9 mouse cellular contexts compared by ENCODE assay signal in the genomic region with DNA sequence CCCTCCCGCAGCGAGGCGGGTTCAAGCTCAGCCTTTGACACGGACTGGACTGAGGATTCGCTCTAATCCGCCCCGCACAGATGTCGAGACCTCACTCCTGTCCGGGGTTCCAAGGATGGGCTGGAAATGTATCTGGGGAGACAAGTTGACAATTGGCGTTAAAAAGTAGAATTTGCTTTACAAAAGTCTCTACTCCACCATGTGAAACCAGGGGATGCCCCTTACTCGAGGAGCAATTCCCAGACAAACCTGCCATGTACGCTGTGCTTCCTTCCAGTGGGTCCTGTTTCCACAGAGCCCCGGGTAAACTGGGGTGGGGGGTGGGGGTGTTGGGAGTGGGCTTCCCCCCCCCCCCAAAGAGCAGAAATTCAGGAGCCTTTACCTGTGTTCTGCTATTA. TPM values are rescaled to one million over a fixed set of nuclear protein-coding genes. Genes with fewer than 3 reads are reported as not detected.
A peak's percentile ranks its signal among the peaks of the same experiment; 100 is the strongest.
DNase-seq lines count a peak whose midpoint lies in the region; ATAC-seq and TF ChIP-seq lines count a peak whose summit lies in the region.
"Had no signal": no experiment of that assay in that cellular context is flagged by ENCODE, and none has a peak within 500 bp of the region (broad histone marks: within the 10 kb centered on the region; RNA-seq: fewer than 3 reads in every experiment).

No protein-coding gene starts in this region.

- under 1% methylated on average over 13 of the region's 13 CpGs for WGBS in heart, embryonic 12.5 days
- 1% methylated on average over 13 of the region's 13 CpGs for WGBS in hindbrain, embryonic 11.5 days
- under 1% methylated on average over 13 of the region's 13 CpGs for WGBS in midbrain, embryonic 13.5 days

- peaks cover 65% of the 10 kb centered on the region for H3K27me3 ChIP-seq in heart, embryonic 12.5 days (replicated peaks)
- peaks cover 17% of the 10 kb centered on the region for H3K27me3 ChIP-seq in hindbrain, embryonic 11.5 days (ENCODE audit: control insufficient read depth, insufficient read depth, low read length)
- H3K27me3 ChIP-seq in midbrain, embryonic 13.5 days: peaks cover 57% of the 10 kb centered on the region

- H3K9me3 ChIP-seq in heart, embryonic 12.5 days (replicated peaks): no peaks in the 10 kb centered on the region
- H3K9me3 ChIP-seq in ES-E14 (ENCODE audit: control insufficient read depth, insufficient read depth, low read depth, low read length): no peaks in the 10 kb centered on the region
- no peaks in the 10 kb centered on the region for H3K9me3 ChIP-seq in hindbrain, embryonic 11.5 days (ENCODE audit: control insufficient read depth, low read length)
- H3K9me3 ChIP-seq in midbrain, embryonic 13.5 days: no peaks in the 10 kb centered on the region; the same call in 1 of the 2 replicates

- in situ Hi-C loops in ES-E14 (cut with MboI; ENCODE audit: low sequenced_read_pairs in 2 of 2, unreplicated experiment in 2 of 2): no loop called here

- peak overlapping the region; percentile 71 for H3K4me3 ChIP-seq in heart, embryonic 12.5 days
- H3K4me3 ChIP-seq in ES-E14 (ENCODE audit: insufficient read depth in 1 of 2, low read depth in 1 of 2, low read length in 2 of 2, poor library complexity in 1 of 2, severe bottlenecking in 1 of 2): peak overlapping the region; percentile 65 to 70
- H3K4me3 ChIP-seq in hindbrain, embryonic 11.5 days (ENCODE audit: low read depth, low read length): peak overlapping the region; percentile 61
- peak overlapping the region; percentile 62 for H3K4me3 ChIP-seq in midbrain, embryonic 13.5 days (replicated peaks)

- peaks cover 19% of the 10 kb centered on the region for H3K4me1 ChIP-seq in heart, embryonic 12.5 days (replicated peaks)
- H3K4me1 ChIP-seq in ES-E14 (ENCODE audit: control insufficient read depth in 2 of 2, insufficient read depth in 2 of 2, low read length in 2 of 2, poor library complexity in 1 of 2): no peaks in the 10 kb centered on the region
- 0 out of 2 replicates have a peak, but pooled peaks cover 2% of the 10 kb centered on the region for H3K4me1 ChIP-seq in hindbrain, embryonic 11.5 days (replicated peaks; ENCODE audit: control insufficient read depth, insufficient read depth, low read length)
- peaks cover 30% of the 10 kb centered on the region for H3K4me1 ChIP-seq in midbrain, embryonic 13.5 days (replicated peaks)

- peak overlapping the region; percentile 69 for H3K9ac ChIP-seq in heart, embryonic 12.5 days
- 0 out of 2 replicates have a peak overlapping the region, but pooled peaks have one; percentile 30 for H3K9ac ChIP-seq in ES-E14 (ENCODE audit: insufficient read depth, low read depth, low read length, poor library complexity, severe bottlenecking)
- peak overlapping the region; percentile 53; the same call in 1 of the 2 replicates for H3K9ac ChIP-seq in hindbrain, embryonic 11.5 days (ENCODE audit: low read depth, low read length)
- peak overlapping the region; percentile 63 for H3K9ac ChIP-seq in midbrain, embryonic 13.5 days (replicated peaks)

- no peaks in the 10 kb centered on the region for H3K36me3 ChIP-seq in heart, embryonic 12.5 days
- no peaks in the 10 kb centered on the region for H3K36me3 ChIP-seq in ES-E14 (ENCODE audit: control insufficient read depth, insufficient read depth, low read length, poor library complexity, severe bottlenecking)
- no peaks in the 10 kb centered on the region for H3K36me3 ChIP-seq in hindbrain, embryonic 11.5 days (ENCODE audit: control insufficient read depth, insufficient read depth, low read length)
- H3K36me3 ChIP-seq in midbrain, embryonic 13.5 days: no peaks in the 10 kb centered on the region

- no peak for DNase-seq in heart, adult 8-10 months (ENCODE audit: low spot score)
- DNase-seq in ES-E14 (ENCODE audit: low read depth, low spot score): no peak
- peak; percentile 59 for DNase-seq in hindbrain, embryonic 11.5 days (ENCODE audit: low spot score)
- DNase-seq in right cerebral cortex, postnatal 4 days: no peak
- no peak for DNase-seq in cerebellum, postnatal 14 days
- DNase-seq in lung, postnatal 25 days (ENCODE audit: low spot score): no peak
- DNase-seq: kidney, adult 2 months had no signal

- peak overlapping the region; percentile 91 for H3K4me2 ChIP-seq in heart, embryonic 12.5 days
- H3K4me2 ChIP-seq in hindbrain, embryonic 11.5 days (replicated peaks; ENCODE audit: low read depth, low read length): peak overlapping the region; percentile 81
- H3K4me2 ChIP-seq in midbrain, embryonic 13.5 days (replicated peaks): peak overlapping the region; percentile 73

- ATAC-seq in heart, embryonic 12.5 days (ENCODE audit: insufficient number of reproducible peaks, low FRiP score): no peak
- no peak for ATAC-seq in hindbrain, embryonic 11.5 days (ENCODE audit: low FRiP score)
- ATAC-seq in midbrain, embryonic 13.5 days: no peak

- no peak overlapping the region for H3K27ac ChIP-seq in heart, embryonic 12.5 days (ENCODE audit: poor library complexity, severe bottlenecking)
- H3K27ac ChIP-seq in ES-E14 (ENCODE audit: insufficient read depth, low read depth, low read length, poor library complexity, severe bottlenecking): no peak overlapping the region
- no peak overlapping the region for H3K27ac ChIP-seq in hindbrain, embryonic 11.5 days (ENCODE audit: low read depth, low read length)
- no peak overlapping the region for H3K27ac ChIP-seq in midbrain, embryonic 13.5 days

TF ChIP-seq in ES-E14, 5 proteins besides CTCF, POLR2A, EP300 and RAD21:
- TF ChIP-seq ZC3H11A (IDR thresholded peaks at IDR 0.05; ENCODE audit: borderline replicate concordance, low read depth, low read length) (no peak), CHD2 (IDR thresholded peaks at IDR 0.05; ENCODE audit: low read depth, low read length) (no peak), HCFC1 (IDR thresholded peaks at IDR 0.05; ENCODE audit: borderline replicate concordance, insufficient read depth, low read length) (no peak), ZNF384 (IDR thresholded peaks at IDR 0.05; ENCODE audit: low read depth, low read length) (no peak), MAFK (IDR thresholded peaks at IDR 0.05; ENCODE audit: insufficient read depth, low read depth, low read length) (no peak)

RNA-seq across cellular contexts. Expression of gene Tmem132c, which starts 1.2 kb away (rescaled TPM):
- polyA plus RNA-seq in heart, embryonic 12.5 days (2016; fragmentation: Nextera tagmentation; extraction: Ambion mirVana): 3.4 and 3.6 TPM in 2 replicates
- total RNA-seq in heart, adult 8-10 months (2022): under 1 TPM; 0.06 to 0.30 (median 0.20) TPM
- 0.71 and 1.1 TPM in 2 replicates for total RNA-seq in ES-E14 (2012; rRNA removed)
- 18.6 and 21.1 TPM in 2 replicates for polyA plus RNA-seq in hindbrain, embryonic 11.5 days (2014; fragmentation: Nextera tagmentation; extraction: Ambion mirVana)
- 10.1 and 11.2 TPM in 2 replicates for polyA plus RNA-seq in midbrain, embryonic 13.5 days (2015; fragmentation: Nextera tagmentation; extraction: Ambion mirVana)
